Mouse (Mus musculus) WW6 (cell line): Measurements from ENCODE around the gene Znfx1.

ENCODE experiments used
- DNase-seq: peaks from one replicate; pipeline ENCODE4 v3.0.0-alpha.2; 2013; ENCODE audit warnings: low read depth, low spot score

Znfx1 gene

DNA sequence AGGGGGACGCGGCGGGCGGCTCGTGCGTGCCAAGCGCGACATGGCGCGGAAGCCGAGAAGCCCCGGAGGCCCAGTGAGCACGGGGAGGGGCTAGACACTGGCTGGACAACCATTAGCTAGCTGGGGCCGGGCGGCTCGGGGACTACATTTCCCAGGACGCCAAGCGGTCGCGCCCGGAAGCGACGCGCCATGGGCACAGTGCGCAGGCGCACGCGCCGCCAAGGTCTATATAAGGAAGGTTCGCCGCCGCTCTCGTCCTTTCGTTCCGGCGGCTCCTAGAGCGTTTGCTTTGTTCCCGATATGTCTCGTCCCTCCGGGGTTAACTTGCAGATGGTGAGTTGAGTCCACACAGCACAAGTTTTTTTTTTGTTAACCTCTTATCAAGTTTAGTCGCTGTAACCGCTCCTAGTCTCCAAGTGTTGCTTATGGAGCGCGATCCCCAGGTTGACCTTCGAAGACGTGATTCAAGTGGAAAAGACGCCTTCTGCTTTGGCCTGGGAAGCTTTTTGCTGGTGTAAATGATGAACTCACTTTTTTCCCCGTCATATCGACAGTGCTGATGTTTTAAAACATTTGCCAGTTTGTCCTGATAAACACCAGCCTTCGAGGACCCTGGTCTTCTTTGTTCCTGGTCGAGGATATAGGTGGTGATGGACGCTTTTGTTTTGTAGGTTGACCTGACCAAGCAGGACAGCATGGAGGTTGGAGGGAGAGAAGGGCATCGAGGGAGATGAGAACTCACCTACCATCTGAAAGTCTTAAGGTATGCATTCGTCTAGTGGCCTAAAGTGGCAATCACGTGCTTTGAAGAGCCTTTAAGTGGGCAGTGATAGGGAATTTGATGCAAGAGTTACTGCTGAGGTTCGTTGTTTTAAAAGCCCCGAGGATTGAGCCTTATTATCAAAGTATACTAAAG lies at the start of gene Znfx1:
Gene Znfx1 (minus strand): TSS at position 51 of the 916 bp plus-strand sequence.
- DNase-seq, result no peak

GRCm38 (mm10) chr2:167112259-167112658 lies 49.4 kb upstream of the Znfx1 start:
- DNase-seq, result no peak

GRCm38 (mm10) chr2:167109506-167109905 lies 46.7 kb upstream of the Znfx1 start:
- no peak for DNase-seq

DNA sequence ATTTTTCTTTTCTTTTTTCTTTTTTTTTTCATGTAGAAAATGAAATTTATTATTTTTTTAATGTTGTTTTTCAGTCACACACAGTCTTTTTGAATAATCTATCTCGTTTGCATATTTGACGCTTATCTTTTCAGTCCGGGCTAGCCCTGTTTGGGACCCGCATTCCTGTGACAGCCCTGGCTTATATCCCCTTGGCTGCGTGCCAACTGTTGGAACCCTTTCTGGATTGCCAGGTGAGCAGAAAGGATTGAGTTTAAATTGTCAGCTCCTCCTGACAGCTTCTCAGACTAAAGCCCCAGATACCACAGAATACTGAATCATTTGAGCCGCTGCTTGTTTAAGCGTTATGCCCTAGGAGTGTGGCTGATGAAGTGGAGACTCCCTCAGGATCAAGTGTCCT lies 40.7 kb upstream of the Znfx1 start:
- DNase-seq, result no peak

DNA sequence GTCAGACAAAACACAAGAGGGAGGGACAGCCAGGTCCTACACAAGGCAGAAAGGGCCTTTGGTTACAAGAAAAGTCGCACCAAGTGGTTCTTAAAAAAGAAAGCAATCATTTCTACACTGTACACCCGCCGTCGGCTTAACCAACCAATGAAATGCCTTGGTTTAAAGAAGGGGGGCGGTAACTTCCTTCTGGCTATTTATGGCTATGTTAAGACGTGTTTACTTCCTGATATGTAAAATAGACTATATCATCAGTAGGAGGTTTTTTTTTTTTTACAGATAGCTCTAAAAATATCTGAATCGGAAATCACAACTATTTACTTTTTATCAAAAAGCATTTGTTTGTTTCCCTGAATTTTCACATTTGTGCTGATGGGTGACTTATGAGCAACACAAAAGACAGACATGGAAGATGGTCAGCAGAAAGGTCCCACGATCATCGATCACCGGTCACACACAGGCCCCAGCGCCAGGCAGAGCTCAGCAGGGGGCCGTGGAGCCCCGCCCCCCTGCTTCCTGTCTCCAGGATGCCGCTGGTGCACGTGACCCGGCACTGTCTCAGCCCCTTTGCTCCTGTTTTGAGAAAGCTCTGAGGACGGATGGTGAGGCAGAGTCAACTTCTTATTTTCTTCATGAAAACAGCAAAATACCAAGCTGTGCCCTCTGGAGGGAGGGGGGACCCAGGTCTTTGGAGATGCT lies 39.1 kb upstream of the Znfx1 start:
- DNase-seq, result no peak

DNA sequence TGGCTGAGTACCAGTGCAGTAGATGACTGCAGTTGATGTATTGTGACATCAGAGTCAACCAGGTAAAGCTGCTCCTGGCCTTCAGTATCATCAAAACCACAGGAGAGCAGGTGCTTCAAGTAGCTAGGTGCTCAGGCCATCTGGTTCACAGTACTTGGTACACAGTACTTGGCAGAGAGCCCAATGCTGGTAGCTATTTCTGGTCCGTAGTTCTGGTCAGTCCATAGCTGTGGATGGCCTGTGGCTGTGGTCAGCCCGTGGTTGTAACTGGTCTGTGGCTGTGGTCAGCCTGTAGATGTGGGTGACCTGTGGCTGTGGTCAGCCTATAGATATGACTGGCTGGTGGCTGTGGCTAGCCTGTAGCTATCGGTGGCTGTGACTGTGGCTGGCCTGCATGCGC lies 31.9 kb upstream of the Znfx1 start:
- no peak for DNase-seq

- DNase-seq, result no peak
These were observed 30.5 kb upstream of the Znfx1 start for GRCm38 (mm10) chr2:167093171-167093900.

GRCm38 (mm10) chr2:167090271-167090670 lies 27.5 kb upstream of the Znfx1 start:
- no peak for DNase-seq

- no peak for DNase-seq
These were observed 24.0 kb upstream of the Znfx1 start for GRCm38 (mm10) chr2:167086836-167087235.

DNA sequence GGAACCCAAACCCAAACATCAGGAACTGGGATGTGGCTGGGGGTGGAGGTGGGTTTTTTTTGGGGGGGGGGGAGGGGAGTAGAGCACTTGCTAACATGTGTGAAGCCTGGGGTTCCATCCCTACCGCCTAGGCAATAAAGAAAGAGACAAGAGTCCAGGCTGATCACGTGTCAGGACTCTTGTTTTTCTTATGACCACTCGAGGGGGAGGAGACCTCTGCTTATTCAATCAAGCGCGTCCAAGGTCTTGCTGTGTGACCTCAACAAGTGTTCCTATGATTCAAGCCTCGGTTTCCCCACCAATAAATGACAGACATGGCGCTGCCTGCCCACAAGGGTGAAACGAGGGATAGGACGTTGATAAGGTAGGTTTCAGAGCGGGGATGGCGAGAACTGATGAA lies 23.3 kb upstream of the Znfx1 start:
- no peak for DNase-seq

GRCm38 (mm10) chr2:167081639-167082038 lies 18.8 kb upstream of the Znfx1 start:
- DNase-seq, result no peak

- DNase-seq, result no peak
These were observed 18.3 kb upstream of the Znfx1 start for GRCm38 (mm10) chr2:167081135-167081534.

- DNase-seq, result no peak
These were observed 17.6 kb upstream of the Znfx1 start for GRCm38 (mm10) chr2:167080387-167080786.

GRCm38 (mm10) chr2:167079535-167080257 lies 16.9 kb upstream of the Znfx1 start:
- no peak for DNase-seq

DNA sequence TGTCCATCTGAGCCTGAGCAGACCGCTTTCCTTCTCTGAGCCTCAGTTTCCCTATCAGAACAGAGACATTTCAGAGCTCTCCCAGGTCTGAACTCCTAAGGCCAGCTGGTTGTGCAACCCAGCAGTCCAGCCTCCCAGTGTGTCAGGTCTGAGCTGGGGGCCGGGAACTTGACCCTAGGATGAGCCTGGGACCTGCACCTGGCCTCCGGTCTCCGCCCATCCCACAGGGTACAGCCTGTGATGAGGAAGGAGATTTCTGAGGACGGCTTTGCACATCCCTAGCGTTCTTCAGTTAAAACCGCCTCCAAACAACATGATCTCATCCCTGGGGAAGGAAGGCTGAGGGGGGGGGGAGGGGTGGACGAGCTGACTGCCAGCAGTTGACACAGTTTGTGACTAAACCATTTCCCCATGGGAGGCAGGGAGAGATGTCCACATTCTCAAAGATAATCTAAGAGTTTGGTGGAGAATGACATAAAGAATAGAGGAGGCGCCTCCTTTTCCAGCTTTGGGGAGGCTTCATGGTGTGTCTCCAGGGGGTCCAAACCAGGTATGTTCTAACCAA lies 16.2 kb upstream of the Znfx1 start:
- no peak for DNase-seq

- DNase-seq, result no peak
These were observed 15.7 kb upstream of the Znfx1 start for GRCm38 (mm10) chr2:167078486-167078885.

GRCm38 (mm10) chr2:167077199-167077962 lies 14.6 kb upstream of the Znfx1 start:
- no peak for DNase-seq

DNA sequence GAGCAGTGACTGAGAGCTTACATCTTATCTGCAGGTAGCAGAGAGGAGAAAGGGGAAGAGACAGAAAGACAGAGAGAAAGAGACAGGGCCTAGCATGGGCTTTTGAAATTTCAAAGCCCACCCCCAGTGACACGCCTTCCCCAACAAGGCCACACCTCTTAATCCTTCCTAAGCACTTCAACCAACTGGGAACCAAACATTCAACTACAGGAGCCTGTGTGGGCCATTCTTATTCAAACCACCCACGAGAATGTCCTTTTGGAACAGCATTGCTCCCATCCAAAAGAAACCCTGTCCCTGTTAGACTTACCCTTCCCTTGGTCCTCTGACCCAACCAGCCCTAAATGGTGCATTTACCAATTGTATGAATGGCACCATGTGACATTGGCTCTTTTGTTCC lies 13.9 kb upstream of the Znfx1 start:
- no peak for DNase-seq

DNA sequence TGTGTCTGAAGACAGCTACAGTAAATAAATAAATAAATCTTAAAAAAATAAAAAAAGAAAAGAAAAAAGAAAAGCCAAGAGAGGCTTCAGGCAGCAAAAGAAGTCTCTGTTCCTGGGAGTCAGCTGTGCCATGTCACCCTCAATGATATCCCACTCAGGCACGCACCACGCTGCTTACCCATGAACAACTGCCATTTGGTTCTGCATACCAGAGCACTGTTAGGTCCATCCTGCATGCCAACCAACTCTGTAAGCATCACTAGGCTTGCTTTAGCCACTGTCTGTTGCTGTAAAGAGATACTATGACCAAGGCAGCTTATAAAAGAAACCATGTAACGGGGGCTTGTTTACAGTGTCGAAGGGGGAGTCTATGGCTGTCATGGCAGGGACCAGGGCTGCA lies 13.5 kb upstream of the Znfx1 start:
- DNase-seq, result no peak

DNA sequence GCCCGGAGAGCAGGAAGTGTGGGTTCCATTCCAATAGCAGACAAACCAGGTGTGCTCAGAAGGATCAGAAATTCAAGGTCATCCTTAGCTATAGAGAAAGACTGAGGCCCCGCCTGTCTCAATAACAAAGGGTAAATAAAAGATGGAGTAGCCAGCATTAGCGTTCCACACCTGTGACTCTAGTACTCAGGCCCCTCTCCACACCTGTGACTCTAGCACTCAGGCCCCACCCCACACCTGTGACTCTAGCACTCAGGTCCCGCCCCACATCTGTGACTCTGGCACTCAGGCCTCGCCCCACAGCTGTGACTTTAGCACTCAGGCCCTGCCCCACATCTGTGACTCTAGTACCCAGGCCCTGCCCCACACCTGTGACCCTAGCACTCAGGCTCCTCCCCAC lies 11.8 kb upstream of the Znfx1 start:
- no peak for DNase-seq
